Mouse (Mus musculus): ENCODE data around the gene Upk1b.
"Not testable (repeated sequence)": the region's sequence is repeated elsewhere in the genome, so short reads cannot be mapped to it uniquely, and the experiment has no call there.

Gene Upk1b

DNA sequence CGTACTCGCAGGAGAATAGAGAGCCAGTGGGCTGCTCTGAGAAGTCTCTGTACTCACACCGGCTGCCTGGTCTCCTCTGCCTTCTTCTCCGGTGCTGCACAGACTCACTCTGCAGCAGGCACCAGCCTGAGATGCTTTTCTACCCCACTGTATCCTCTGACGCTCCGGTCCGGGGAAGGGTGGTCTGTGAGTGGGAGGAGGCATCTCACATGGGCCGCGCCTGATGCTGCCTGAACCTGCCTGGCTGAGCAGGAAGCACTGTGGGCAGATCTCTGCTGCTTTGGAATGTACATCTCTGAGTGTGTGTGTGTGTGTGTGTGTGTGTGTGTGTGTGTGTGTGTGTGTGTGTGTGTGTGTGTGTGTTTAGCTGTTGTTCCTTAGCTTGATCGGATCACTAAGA, at the start of gene Upk1b:
Gene Upk1b (minus strand): TSS at position 238 of the 400 bp plus-strand sequence.
- DNase-seq = no peak

DNA sequence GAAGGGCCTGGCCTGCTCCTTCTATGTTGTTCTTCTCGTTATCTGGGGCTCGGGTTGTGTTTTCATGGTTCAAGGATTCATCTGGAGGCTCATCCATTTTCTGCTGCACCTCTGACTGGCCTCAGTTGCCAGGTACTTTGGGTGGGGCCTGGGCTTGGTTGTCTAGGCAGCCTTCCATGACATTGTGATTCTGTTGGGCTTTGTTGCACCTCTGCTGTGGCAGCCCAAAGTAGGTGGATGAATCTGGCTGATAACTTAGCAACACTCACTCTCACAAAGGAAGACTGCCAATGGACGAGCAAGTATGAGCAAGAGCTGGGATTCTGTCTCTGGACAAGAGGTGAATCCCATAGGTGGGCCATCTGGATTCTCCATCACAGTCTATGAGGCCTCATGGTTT, 28.5 kb upstream of the Upk1b start, which contains the start of gene 4930435E12Rik:
Gene 4930435E12Rik (minus strand): TSS at position 101 of the 400 bp plus-strand sequence.
- no peak for DNase-seq

DNA sequence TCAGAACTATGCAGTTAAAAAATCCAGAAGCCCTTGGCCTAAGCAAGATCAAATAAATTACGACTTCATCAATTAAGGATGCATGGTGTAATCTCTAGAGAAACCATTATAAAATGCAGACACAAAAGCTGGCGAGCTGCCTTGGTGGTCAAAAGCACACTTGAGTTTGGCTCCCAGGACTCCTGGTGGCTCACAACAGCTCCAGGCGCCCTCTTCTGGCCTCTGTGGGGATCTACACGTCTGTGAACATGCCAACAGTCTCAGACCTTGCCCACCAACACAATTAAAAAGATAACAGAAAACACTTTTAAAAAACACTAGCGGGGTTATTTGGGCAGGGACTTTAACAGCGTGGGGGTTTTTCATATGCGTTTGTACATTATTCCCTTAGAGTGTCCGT, 12.4 kb upstream of the Upk1b start:
- DNase-seq = peak; percentile 71 to 77

DNA sequence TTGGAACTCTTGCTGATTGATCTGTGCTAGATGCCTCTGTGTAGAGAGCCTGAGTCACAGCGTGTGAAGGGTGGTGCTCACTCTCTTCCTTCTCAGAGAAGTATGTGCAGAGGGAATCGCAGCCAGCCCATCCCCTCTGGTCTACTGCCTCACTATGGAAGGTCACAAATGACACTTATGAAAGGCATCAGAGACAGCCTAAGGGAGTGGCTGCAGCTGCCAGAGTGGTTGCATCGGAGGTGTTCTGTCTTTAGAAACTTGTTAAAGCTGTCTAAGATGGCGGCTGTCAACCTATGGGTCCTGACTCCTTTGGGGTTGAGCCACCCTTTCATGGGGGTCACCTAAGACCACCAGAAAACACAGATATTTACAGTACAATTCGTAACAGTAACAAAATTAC, 10.1 kb upstream of the Upk1b start:
- DNase-seq = no peak

DNA sequence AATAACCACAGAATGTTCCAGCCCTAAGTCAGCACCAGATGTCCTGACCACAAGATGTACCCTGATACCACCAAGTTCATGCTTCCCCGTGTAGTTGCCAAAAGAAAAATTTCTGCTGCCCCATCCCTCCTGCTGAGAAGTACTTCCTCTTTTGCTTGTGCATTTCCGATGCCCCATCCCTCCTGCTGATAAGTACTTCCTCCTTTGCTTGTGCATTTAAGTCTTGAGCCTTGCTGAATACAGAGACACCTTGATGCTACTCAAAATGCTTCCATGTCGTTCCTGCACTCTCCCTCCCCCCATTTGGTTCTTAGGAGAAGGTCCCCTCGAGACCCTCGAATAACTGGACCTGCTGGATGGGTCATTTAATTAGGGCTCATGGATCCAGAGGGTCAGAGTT, 7.7 kb upstream of the Upk1b start:
- not testable (repeated sequence) for DNase-seq

DNA sequence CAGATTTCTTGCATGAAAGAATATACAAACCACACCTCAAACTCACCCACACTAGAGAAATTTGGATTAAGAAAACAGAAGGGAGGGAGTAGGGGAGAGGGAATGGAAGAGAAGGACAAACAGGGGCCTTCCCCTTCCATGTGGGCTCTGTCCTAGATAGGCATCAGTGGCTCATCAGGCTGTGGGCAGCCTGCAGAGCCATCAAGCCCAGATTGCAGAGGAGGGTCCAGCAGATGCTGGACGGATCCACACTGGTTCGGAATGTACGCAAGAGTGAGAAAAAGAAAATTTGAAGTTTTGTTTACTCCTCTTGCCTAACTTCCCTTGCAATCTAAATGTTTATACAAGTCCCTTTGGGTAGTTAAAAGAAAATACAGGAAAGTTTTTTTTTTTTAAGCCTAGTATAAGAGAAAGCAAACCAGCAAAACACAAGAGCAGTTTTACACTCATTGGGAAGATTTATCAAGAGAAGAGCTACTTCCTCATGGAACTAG, 1.1 kb downstream of the Upk1b start:
- no peak for DNase-seq

DNA sequence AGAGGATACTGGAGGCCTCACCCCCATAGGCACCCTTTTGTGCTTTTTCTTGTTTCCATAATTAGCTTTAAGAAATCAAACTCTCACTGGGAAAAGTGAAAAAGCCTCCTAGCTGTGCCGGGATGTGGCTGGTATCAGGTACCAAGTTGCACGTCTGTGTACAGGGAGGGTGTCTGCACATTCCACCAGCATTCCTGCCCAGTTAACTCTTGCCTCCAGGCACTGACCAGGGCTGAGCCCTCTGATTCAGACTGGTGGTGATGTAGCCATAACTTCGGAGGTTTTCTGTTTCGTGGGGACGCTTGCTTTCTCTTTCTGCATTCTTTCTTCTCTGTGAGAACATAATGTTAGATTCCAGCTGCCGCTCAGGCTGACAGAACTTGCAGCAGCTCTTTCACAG, 7.0 kb downstream of the Upk1b start:
- DNase-seq = no peak

DNA sequence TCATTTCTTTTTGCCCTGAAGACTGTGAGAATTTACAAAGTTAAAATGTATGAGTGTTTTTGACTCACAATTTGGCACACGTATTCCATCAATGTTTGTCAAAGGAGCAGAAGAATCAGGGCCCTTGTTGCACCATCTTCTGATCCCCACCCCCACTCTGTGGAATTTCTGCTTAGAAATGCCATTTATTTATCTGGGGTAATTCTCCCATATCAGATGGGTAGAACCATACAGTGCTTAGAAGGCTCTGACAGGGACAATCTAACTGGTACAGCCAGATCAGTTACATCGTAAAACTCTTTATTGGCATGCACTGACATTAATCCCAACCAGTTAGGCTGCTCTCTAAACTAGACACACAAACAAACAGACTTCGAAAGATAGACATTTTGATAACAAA, 10.2 kb downstream of the Upk1b start:
- DNase-seq = no peak

DNA sequence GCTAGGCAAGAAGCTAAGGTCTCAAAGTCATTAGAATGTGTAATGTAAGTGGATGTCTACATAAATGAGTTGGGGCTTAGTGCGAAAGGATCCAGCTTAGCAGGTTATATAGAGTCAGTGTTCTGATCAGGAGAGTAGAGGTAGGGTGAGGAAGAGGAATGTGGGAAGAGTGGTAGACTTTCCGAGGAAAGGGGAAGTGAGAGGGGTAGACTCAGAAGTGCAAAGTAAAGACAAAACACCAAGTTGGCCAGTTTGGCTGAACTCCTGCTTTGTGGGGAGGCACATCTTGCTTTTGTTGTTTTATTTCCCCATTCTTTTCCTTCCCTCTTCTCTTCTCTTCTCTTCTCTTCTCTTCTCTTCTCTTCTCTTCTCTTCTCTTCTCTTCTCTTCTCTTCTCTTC, 11.1 kb downstream of the Upk1b start:
- no peak for DNase-seq

DNA sequence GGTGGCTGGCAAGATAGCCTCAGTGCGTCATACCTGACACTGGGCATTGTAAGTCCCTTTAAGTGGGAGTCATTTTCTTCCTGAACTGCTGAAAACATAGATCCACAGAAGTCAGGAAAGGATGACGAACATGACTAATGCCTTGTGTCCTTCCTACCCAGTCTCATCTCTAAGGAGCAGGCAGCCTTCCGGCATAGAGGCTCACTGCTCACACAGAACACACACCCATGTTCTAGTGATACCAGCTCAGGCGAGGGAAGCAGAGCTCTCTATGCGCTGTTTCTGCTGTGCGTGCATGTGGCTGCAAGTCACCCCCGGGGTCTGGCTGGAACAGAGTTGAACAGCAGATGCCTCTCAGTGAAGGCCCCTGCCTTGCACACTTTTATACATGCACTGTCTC, 14.8 kb downstream of the Upk1b start:
- no peak for DNase-seq

DNA sequence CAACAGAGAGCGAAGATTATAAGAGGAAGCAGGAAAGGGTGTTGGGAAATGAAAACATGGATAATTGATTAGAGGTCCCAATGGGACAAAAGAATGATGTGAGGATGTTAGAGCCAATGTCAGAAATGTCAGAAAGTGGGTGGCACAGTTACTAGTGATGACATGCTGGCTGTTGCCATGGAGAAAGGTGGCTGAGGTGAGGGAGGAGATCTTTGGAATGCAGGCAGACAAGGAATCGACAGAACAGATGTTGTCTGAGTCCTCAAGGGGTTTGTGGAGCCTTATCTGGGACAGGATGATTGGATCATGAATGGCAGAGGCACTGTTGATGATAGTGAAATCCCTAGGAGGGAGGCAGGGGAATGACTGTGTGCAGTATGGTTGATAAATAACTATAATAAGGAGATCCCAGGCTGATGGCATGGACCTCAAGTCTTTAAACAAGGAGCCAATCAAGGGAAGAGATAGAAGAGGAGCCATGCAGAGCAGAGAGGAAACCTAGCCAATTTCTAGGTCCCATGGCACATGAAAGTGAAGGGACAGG, 17.5 kb downstream of the Upk1b start:
- no peak for DNase-seq

DNA sequence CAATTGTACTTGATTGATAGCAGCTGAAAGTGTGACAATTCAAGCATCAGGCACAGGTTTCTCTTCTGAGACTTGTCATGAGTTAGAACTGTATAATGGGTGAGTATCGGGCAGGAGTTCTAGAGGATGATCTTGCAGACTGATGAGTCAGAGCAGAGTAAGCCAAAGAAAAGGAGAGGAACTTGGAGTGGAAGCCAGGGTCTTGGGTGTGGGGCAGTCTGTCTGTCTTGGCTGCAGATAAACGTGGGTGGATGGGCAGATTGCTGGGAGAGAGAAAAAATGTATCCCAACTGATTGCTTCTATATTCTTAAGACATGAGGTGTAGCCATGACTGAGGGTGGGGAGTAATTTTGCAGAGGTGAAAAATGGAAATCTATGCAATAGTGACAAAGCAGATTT, 18.2 kb downstream of the Upk1b start:
- no peak for DNase-seq

DNA sequence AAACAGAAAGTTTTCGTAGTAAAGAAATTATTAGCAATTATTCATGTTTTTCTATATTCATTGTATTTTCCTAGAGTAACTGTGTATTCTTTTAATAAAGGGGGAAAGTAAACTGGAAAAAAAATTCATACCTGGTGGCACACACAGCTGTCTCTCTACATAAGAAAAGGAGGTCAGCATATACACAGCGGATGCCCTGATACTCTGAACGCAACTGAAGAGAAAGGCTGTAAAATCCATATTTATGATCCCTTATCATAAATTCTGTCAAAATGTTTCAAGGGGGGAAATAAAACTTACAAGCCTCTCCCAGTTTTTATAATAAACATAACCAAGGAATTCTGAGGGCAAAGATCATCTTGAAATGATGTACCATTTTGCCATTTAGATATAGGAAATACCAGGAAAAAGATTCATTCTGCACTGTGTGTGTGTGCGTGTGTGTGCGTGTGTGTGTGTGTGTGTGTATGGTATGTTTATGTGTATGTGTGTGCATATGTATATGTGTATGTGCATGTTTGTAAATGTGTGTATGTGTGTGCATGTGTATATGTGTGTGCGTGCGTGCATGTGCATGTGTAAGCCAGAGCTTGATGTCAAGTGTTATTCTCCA, 19.1 kb downstream of the Upk1b start:
- no peak for DNase-seq

DNA sequence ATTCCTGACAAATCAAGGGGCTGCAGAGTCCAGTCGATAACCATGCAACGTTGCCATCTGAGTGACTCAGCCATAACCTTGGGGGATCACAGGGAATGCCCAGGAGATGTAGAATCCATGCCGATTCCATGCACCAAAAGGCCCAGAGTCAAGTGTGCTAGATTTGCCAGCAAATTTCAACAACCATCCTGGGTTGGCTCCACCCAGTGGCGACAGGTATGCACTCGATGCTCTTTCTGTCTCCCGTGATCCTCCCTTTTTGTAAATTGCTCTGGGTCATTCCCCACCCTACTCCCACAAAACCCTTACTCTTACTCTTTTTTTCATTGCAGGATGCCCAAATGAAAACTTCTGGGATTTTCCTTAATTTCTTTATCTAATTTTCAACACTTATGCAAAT, 23.8 kb downstream of the Upk1b start:
- DNase-seq = no peak

DNA sequence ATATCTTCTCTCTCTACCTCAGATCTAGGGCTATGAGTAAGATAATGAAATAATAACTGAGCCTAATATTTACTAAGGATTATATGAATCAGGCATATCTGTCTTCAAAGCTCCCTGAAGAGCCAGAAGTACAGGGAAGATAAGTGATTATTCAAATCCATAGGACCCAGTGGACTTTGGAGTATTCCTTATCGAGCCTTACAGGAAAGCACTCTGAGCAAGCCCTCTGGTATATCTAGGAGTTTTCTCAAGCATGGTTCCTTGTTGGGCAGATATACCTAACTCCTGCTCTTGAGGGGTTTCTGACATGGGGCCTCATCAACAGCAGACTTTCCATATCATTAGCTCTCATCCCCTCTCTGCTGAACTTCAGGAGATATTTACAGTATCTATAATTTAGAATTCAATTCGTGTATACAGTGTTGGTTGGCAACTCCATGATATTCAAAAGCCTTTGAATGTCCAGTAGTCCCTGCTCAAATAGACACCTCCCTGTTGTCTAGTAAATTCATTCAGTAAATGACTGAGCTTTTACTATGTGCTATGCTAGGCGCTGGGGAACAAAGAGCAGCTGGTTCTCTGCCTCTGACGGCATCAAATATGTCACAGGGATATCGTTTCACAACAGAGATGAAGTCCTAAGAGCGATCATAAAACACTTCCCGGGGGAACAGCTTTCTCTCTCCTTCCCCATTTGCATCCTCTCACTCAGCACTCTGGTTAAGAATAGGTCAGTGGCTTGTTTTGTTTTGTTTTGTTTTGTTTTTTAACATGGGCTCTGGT, 25.0 kb downstream of the Upk1b start:
- no peak for DNase-seq

DNA sequence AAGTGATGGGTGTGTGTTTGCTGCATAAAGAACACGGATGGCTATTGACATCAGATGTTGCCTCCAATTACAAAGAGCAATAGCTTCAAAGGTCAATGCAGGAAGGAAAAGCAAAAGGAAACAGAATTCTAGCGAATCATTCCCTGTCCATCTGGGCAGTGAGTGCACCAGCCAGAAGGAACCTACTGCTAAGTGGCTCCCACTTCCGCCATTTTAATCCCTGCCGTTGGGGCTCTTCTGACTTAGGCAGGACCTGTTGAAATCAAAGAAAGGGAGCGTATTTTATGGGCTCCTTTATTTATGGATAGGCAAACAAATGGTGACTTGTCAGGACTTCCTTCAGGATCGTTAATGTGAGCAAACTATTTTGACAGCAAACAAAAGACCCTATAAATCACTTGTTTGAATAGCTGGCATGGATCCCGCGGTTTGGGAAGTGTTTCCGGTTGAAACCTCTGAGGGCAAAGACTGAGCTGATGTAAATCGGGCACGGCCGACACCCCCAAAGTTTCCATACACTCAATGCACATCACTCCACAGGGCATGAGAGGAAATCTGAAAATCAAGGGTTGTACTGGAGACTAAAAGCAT, 27.1 kb downstream of the Upk1b start:
- DNase-seq = peak in 1 of 2 experiments; percentile 27

DNA sequence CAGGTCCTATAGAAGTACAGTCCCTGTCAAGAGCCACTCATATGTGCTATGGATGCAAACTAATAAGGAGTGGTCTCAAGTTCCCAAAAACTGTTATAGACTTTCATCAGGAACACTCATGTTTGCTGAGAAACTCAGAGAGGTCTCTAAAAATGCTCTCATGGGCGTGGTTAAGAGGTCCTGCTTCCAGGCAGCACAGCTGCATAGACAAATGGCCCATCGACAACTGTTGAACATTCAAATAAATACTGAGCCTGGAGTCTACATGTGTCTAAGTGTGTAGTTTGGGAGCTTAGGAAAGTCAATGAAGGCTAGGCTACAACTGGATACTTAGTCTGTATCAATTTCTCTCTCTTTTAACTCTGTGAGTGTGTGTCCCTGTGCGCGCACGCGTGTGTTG, 29.0 kb downstream of the Upk1b start:
- DNase-seq = no peak

DNA sequence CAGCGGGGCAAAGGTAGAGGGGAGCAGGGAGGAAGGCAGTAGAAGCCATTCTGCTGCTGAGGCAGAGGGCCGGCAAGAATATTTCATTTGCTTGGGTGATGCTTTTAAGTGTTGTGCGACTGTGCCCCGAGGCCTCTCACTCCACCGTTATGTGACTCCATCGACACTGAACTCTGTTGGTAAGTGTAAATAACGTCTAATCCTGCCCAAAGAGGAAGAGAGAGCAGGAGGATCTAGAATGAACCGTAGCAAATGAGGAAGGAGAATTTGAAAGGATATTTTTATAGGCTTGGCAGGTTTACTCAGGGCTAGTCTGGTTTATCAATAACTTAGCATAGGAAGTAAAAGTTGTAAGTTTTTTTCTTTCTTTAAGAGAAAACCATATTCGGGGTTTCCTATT, 30.6 kb downstream of the Upk1b start:
- no peak for DNase-seq

DNA sequence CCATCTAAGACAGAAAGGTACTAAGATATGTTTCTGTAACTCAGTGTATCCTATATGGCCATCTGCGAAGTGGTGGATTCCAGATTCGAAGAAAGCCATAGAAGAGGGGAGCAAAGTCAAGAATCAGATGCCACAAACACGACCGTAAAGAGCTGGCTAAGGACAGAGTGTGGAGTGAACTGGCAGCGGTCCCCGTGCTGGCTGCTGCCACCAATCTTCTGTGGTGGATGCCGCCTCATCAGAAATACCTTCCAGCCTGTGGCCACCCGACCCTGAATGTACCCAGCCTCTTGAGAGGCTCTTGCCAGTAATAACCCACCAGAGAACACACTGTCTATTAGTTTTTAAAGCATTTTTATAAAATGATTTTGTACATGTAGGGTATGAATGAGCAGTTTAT, 31.7 kb downstream of the Upk1b start:
- no peak for DNase-seq

DNA sequence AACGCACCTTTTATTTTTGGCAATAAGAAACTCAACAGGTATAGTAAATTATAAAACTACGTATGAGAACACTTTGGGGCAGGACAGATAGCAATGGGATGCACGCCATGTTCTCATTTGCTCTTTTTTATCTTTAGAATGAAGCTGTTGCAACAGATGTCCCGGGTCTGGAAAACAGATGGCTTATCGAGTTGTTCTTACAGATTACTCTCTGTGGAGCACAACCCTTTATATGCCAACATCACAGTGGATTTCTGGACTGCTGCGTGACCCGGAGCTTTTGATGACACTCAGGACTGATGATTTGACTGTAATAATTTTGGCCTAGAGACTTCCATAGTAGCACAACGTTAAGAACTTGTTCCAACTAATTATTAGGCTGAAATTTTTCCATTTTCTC, 32.4 kb downstream of the Upk1b start:
- DNase-seq = no peak

DNA sequence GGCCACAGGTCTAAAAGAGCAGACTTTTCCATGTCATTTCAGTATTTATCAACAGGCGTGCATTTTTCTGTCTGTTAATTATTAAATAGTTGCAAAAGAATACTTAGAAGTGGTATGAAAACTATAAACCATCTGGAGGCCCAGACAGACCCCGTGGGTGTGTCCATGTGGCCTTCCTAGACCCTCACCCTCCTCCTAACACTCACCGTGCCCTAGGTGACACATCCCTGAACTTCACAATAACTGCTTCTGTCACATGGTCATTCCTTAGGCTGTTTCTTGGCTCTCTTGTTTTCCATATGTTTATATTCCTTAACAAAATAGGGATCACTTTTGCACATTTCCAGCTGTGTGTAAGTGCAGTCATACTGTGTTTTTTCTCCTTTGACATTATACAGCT, 33.5 kb downstream of the Upk1b start:
- DNase-seq = no peak

DNA sequence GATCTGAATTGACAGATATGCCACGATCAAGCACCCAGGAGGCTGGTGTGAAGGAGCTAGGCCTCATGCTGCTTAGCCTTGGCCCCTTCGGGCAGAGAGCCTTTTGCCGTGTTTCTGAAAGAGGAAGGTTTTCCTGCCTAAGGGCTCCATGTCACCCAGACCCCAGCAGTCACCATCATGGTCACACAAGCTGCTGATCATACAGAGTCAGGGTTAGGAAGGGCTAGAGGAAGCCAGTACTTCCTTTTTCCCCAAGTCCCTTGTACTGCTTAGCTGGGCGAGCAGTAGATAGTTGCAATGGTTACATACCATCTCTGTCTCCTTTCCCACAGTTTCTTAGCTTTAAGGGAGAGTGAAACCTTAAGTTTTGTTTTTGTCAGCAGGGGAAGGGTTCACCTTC, 36.6 kb downstream of the Upk1b start:
- DNase-seq = no peak

DNA sequence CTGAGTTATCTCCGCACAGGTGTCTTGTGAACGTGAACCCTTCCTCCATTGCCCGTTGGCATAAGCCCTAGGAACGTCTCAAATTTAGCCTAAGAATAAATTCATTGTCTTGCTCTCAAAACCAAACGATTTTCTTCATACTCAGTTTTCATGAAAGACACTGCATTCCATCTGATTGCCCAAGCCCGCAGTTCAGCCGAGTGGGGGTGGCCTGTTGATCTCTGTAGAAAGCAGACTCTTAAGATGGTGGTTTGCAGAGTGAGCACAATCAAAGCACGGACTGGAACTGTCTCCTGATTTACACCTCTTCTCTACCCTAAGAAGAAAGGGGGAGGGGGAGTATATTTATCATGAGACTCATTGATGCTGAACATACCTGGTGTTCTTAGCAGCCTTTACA, 37.7 kb downstream of the Upk1b start:
- no peak for DNase-seq

DNA sequence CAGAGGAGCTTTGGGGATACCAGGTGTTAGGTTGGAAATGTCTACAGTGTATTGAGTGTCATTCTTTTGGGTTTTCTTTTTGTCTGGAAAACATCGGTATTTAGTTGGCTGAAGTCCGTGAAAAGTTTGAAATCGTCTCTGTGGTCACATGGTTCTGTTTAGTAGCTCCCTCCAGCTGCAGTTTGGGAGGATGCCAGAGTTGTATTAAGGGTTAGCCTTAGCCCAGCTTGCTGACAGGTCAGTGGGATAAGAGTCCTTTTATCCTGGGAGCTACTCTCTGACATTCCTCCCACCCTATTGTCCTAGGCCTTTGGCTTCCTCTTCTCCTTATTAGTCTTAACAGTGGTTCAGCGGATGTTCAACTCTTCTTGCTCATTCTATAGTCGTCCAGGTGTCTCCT, 38.2 kb downstream of the Upk1b start:
- no peak for DNase-seq

Data from kidney, postnatal 25 days (tissue).